Mouse (Mus musculus) liver, postnatal 0 days (tissue): ENCODE data around the gene Adamtsl2.

Source experiments
- CTCF ChIP-seq: sonication (generic); IDR thresholded peaks from 2 replicates; pipeline ENCODE4 v1.5.1; 2016; ENCODE audit warnings: antibody characterized with exemption, low read depth
- EP300 ChIP-seq: IDR thresholded peaks from 2 replicates; pipeline ENCODE4 v1.6.1; 2016; ENCODE audit warnings: antibody characterized with exemption, low read depth, mild to moderate bottlenecking

DNA sequence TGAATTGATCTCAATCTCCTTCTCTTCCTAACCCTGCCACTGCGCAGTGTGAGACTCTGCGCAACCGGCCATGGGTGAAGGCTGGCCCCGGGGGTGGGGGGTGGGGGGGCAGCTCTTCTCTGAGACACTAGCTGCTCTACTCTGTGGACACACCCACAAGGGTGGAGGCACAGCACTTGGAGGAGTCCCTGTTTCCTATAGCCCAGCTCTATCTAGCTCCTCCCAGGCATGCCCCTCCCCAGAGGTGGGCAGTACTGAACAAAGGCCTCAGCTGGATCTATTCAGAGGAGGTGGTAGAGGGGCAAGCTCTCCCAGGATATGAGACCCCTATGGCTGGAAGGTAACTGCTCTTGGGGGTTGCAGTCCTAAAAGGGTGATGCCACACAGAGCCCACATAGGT is 42.2 kb upstream of the Adamtsl2 start:
- TF ChIP-seq CTCF (no peak), EP300 (no peak)
